Mouse (Mus musculus): ENCODE measurements around the gene Fam122b. TPM values are rescaled to one million over a fixed set of nuclear protein-coding genes. Genes with fewer than 3 reads are reported as not detected.
A peak's percentile ranks its signal among the peaks of the same experiment; 100 is the strongest.

The Fam122b gene
- polyA plus RNA-seq, 1 experiment from 2014 or later, result 5.2 TPM

DNA sequence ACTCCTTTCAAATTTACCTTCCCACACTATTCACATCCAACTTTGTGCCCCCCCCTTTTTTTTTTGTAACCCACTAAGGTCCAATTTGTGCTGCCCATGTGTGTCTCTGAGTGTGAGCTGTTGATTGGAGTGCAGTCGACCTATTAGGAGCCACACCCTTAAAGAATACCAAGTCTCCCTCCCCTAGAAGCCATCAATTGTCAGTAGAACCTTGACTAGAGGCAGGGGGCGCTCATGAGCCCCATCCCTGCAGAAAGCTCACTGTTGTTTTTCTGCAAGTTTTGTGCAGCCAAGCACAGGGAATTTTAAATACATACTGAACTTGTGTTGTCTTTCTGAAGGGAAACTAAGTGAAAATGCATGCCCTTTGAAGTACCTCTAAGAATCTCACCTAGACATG is 31.6 kb downstream of the Fam122b start:
- no peak overlapping the region for H3K4me2 ChIP-seq (ENCODE audit: low read length)
- no peaks in the 10 kb centered on the region for H3K9me3 ChIP-seq (replicated peaks; ENCODE audit: control insufficient read depth, low read length)
- no peaks in the 10 kb centered on the region for H3K4me1 ChIP-seq (ENCODE audit: control insufficient read depth, insufficient read depth, low read length)
- no peak overlapping the region for H3K27ac ChIP-seq (ENCODE audit: low read depth, low read length)
- no peaks in the 10 kb centered on the region for H3K27me3 ChIP-seq (replicated peaks; ENCODE audit: control insufficient read depth, insufficient read depth, low read length)
- no peak for DNase-seq (ENCODE audit: low spot score)
- 22% methylated on average over 2 of the region's 2 CpGs for WGBS
- H3K9ac ChIP-seq (ENCODE audit: low read length), result no peak overlapping the region
- H3K4me3 ChIP-seq (ENCODE audit: low read depth, low read length), result no peak overlapping the region
- ATAC-seq, result no peak
- no peaks in the 10 kb centered on the region for H3K36me3 ChIP-seq (ENCODE audit: control insufficient read depth, insufficient read depth, low read length)

DNA sequence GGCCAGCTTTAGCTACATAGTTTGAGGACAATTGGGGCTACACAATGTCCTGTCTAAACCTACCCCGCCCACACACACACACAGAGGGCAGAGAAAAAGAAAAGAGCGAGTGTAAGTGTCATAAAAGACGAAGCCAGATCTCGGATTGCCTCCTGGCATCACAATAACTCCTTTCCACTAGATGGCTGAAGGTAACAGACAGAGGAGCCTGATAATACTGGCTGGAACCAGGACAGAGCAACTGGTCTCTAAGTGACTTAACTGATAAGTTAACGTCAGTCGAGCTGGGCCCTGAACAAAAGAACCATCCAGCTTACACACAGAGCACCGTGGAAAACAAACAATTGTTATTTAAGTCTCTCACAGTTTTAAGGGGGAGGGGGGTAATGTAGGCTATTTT is 33.2 kb downstream of the Fam122b start:
- H3K36me3 ChIP-seq (ENCODE audit: control insufficient read depth, insufficient read depth, low read length), result no peaks in the 10 kb centered on the region
- H3K4me1 ChIP-seq (ENCODE audit: control insufficient read depth, insufficient read depth, low read length), result no peaks in the 10 kb centered on the region
- ATAC-seq (no peak), DNase-seq (ENCODE audit: low spot score) (no peak)
- no peak overlapping the region for H3K4me3 ChIP-seq (ENCODE audit: low read depth, low read length)
- no peak overlapping the region for H3K4me2 ChIP-seq (ENCODE audit: low read length)
- H3K27ac ChIP-seq (ENCODE audit: low read depth, low read length), result no peak overlapping the region
- 53% methylated on average over 7 of the region's 7 CpGs for WGBS
- no peaks in the 10 kb centered on the region for H3K9me3 ChIP-seq (replicated peaks; ENCODE audit: control insufficient read depth, low read length)
- no peaks in the 10 kb centered on the region for H3K27me3 ChIP-seq (replicated peaks; ENCODE audit: control insufficient read depth, insufficient read depth, low read length)
- no peak overlapping the region for H3K9ac ChIP-seq (ENCODE audit: low read length)

DNA sequence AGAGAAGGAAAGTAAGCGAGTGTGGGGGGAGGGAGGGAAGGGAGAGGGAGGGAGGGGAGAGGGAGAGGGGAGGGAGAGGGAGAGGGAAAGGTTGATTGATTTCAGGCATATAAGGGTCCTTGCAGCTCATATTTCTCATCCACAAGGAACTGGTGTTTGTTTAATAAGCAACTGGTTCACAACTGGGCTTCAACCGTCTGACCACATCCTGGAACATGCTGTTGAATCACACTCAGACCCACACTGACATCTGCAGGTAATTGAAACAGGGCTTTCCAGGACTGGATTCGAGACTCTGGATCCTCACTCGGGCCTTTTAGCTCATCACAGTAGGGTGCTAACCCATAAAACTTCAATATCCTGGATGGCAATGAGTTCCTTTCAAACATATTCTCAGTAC is 35.9 kb downstream of the Fam122b start:
- DNase-seq (ENCODE audit: low spot score) (no peak), ATAC-seq (no peak)
- H3K27me3 ChIP-seq (replicated peaks; ENCODE audit: control insufficient read depth, insufficient read depth, low read length), result no peaks in the 10 kb centered on the region
- WGBS, result 38% methylated on average over 4 of the region's 4 CpGs
- H3K9me3 ChIP-seq (replicated peaks; ENCODE audit: control insufficient read depth, low read length), result no peaks in the 10 kb centered on the region
- no peak overlapping the region for H3K4me3 ChIP-seq (ENCODE audit: low read depth, low read length)
- no peak overlapping the region for H3K4me2 ChIP-seq (ENCODE audit: low read length)
- no peaks in the 10 kb centered on the region for H3K36me3 ChIP-seq (ENCODE audit: control insufficient read depth, insufficient read depth, low read length)
- no peak overlapping the region for H3K27ac ChIP-seq (ENCODE audit: low read depth, low read length)
- H3K4me1 ChIP-seq (ENCODE audit: control insufficient read depth, insufficient read depth, low read length), result no peaks in the 10 kb centered on the region
- no peak overlapping the region for H3K9ac ChIP-seq (ENCODE audit: low read length)

DNA sequence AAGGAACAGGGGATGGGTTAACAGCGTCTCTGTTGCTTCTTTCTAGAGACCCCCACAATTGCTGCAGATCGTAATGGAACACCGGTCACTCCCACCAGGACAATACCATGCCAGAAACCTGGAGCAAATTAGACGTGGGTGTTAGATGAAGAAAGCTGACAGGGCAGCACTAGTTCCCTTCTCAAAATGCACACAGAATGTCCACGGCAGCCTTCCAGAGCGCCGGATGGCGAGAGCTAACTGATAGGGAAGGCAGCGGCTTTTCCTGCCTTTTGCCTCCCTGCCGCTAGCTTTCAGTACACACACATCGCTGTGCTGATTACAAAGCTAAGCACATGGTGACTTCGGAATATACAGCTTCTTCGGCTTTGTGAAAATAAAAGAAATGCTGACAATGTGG is 37.6 kb downstream of the Fam122b start:
- no peaks in the 10 kb centered on the region for H3K4me1 ChIP-seq (ENCODE audit: control insufficient read depth, insufficient read depth, low read length)
- ATAC-seq, result no peak
- peak overlapping the region; percentile 16; the same call in 1 of the 2 replicates for H3K4me3 ChIP-seq (ENCODE audit: low read depth, low read length)
- peak overlapping the region; percentile 45; the same call in 1 of the 2 replicates for H3K9ac ChIP-seq (ENCODE audit: low read length)
- H3K9me3 ChIP-seq (replicated peaks; ENCODE audit: control insufficient read depth, low read length), result no peaks in the 10 kb centered on the region
- H3K4me2 ChIP-seq (ENCODE audit: low read length), result peak overlapping the region; percentile 38; the same call in 1 of the 2 replicates
- no peaks in the 10 kb centered on the region for H3K27me3 ChIP-seq (replicated peaks; ENCODE audit: control insufficient read depth, insufficient read depth, low read length)
- WGBS, result 51% methylated on average over 13 of the region's 13 CpGs
- H3K36me3 ChIP-seq (ENCODE audit: control insufficient read depth, insufficient read depth, low read length), result no peaks in the 10 kb centered on the region
- H3K27ac ChIP-seq (ENCODE audit: low read depth, low read length), result no peak overlapping the region
- peak; percentile 46 for DNase-seq (ENCODE audit: low spot score)

- no peaks in the 10 kb centered on the region for H3K27me3 ChIP-seq (replicated peaks; ENCODE audit: control insufficient read depth, insufficient read depth, low read length)
- WGBS, result 66% methylated on average over 6 of the region's 6 CpGs
- DNase-seq (ENCODE audit: low spot score) (no peak), ATAC-seq (no peak)
- H3K36me3 ChIP-seq (ENCODE audit: control insufficient read depth, insufficient read depth, low read length), result no peaks in the 10 kb centered on the region
- H3K4me2 ChIP-seq (ENCODE audit: low read length), result no peak overlapping the region
- no peak overlapping the region for H3K4me3 ChIP-seq (ENCODE audit: low read depth, low read length)
- no peaks in the 10 kb centered on the region for H3K4me1 ChIP-seq (ENCODE audit: control insufficient read depth, insufficient read depth, low read length)
- no peak overlapping the region for H3K27ac ChIP-seq (ENCODE audit: low read depth, low read length)
- H3K9ac ChIP-seq (ENCODE audit: low read length), result no peak overlapping the region
- no peaks in the 10 kb centered on the region for H3K9me3 ChIP-seq (replicated peaks; ENCODE audit: control insufficient read depth, low read length)
Measured at GRCm38 (mm10) chrX:53224353-53224944, 45.2 kb downstream of the Fam122b start.

GRCm38 (mm10) chrX:53220855-53221254 is 48.8 kb downstream of the Fam122b start:
- H3K27ac ChIP-seq (ENCODE audit: low read depth, low read length), result no peak overlapping the region
- no peaks in the 10 kb centered on the region for H3K36me3 ChIP-seq (ENCODE audit: control insufficient read depth, insufficient read depth, low read length)
- H3K4me3 ChIP-seq (ENCODE audit: low read depth, low read length), result no peak overlapping the region
- DNase-seq (ENCODE audit: low spot score) (no peak), ATAC-seq (no peak)
- no peak overlapping the region for H3K4me2 ChIP-seq (ENCODE audit: low read length)
- no peaks in the 10 kb centered on the region for H3K4me1 ChIP-seq (ENCODE audit: control insufficient read depth, insufficient read depth, low read length)
- WGBS, result 67% methylated on average over 9 of the region's 9 CpGs
- no peaks in the 10 kb centered on the region for H3K27me3 ChIP-seq (replicated peaks; ENCODE audit: control insufficient read depth, insufficient read depth, low read length)
- H3K9me3 ChIP-seq (replicated peaks; ENCODE audit: control insufficient read depth, low read length), result no peaks in the 10 kb centered on the region
- H3K9ac ChIP-seq (ENCODE audit: low read length), result no peak overlapping the region

DNA sequence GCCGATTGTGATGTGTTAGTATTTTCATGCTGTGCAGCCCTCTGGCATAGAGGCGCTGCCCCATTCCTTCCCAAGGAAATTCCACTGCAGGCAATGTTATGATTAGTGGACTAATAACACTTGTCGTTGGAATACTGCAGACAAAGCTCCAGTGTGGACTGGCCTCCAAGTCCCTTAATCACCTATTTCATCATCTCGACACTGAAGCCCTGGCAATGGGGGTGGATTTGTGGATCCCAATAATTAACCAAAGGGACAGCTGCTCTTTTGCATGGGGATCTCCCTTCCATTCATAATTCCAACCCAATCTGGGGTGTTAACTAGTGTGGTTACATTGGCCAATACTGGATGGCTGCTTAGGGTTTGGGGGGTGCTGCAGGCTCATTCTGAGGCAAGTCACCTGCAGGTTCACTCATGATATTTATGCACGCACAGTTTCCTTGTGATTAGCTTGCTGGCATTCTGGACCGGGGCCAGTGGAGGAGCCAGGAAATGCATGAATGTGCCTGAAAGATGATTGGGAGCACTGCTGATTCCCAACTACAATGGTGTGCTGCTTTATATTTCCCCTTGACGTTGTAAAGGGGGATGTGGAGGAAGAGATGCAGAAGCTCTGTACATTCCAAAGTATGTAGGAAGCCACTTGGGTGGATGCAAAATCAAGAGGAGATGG is 54.9 kb downstream of the Fam122b start:
- Histone ChIP-seq H3K4me2 (ENCODE audit: low read length) (no peak overlapping the region), H3K4me3 (ENCODE audit: low read depth, low read length) (no peak overlapping the region), H3K27me3 (replicated peaks; ENCODE audit: control insufficient read depth, insufficient read depth, low read length) (no peaks in the 10 kb centered on the region), H3K9ac (ENCODE audit: low read length) (no peak overlapping the region), H3K36me3 (ENCODE audit: control insufficient read depth, insufficient read depth, low read length) (no peaks in the 10 kb centered on the region), H3K27ac (ENCODE audit: low read depth, low read length) (no peak overlapping the region), H3K4me1 (ENCODE audit: control insufficient read depth, insufficient read depth, low read length) (peaks cover 4% of the 10 kb centered on the region; the same call in 1 of the 2 replicates), H3K9me3 (replicated peaks; ENCODE audit: control insufficient read depth, low read length) (no peaks in the 10 kb centered on the region)
- DNase-seq (ENCODE audit: low spot score) (peak; percentile 52), ATAC-seq (peak; percentile 40)
- 46% methylated on average over 7 of the region's 7 CpGs for WGBS

DNA sequence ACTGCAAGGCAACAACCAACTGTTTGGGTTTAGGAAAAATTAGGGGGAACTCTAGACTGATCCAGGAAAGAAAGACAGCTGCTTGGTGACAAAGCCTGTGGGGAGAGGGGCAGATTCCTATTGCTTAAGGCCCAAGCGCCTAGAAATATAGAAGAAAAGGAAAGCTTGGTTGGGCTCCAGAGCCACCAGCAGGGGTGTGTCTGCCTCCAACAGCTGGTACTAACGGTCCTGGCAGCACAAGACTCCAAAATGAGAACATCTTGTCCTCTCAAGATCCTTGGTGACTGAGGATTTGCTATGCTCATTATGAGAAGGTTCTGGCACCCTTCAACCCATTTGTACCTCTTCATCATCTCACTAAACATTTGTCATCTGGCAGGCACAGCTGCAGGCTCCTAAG is 55.8 kb downstream of the Fam122b start:
- H3K9ac ChIP-seq (ENCODE audit: low read length), result no peak overlapping the region
- no peak overlapping the region for H3K4me2 ChIP-seq (ENCODE audit: low read length)
- no peaks in the 10 kb centered on the region for H3K27me3 ChIP-seq (replicated peaks; ENCODE audit: control insufficient read depth, insufficient read depth, low read length)
- 57% methylated on average over 2 of the region's 2 CpGs for WGBS
- no peak for ATAC-seq
- no peak overlapping the region for H3K27ac ChIP-seq (ENCODE audit: low read depth, low read length)
- no peaks in the 10 kb centered on the region for H3K9me3 ChIP-seq (replicated peaks; ENCODE audit: control insufficient read depth, low read length)
- H3K4me1 ChIP-seq (ENCODE audit: control insufficient read depth, insufficient read depth, low read length), result peaks cover 4% of the 10 kb centered on the region; the same call in 1 of the 2 replicates
- DNase-seq (ENCODE audit: low spot score), result no peak
- H3K36me3 ChIP-seq (ENCODE audit: control insufficient read depth, insufficient read depth, low read length), result no peaks in the 10 kb centered on the region
- H3K4me3 ChIP-seq (ENCODE audit: low read depth, low read length), result no peak overlapping the region

- Histone ChIP-seq H3K9ac (ENCODE audit: low read length) (no peak overlapping the region), H3K9me3 (replicated peaks; ENCODE audit: control insufficient read depth, low read length) (no peaks in the 10 kb centered on the region), H3K36me3 (ENCODE audit: control insufficient read depth, insufficient read depth, low read length) (no peaks in the 10 kb centered on the region), H3K4me1 (ENCODE audit: control insufficient read depth, insufficient read depth, low read length) (peaks cover 4% of the 10 kb centered on the region; the same call in 1 of the 2 replicates), H3K27ac (ENCODE audit: low read depth, low read length) (peak overlapping the region; percentile 65), H3K27me3 (replicated peaks; ENCODE audit: control insufficient read depth, insufficient read depth, low read length) (no peaks in the 10 kb centered on the region), H3K4me2 (ENCODE audit: low read length) (no peak overlapping the region), H3K4me3 (ENCODE audit: low read depth, low read length) (no peak overlapping the region)
- WGBS, result 51% methylated on average over 9 of the region's 9 CpGs
- DNase-seq (ENCODE audit: low spot score) (no peak), ATAC-seq (no peak)
Measured at GRCm38 (mm10) chrX:53212485-53212884, 57.1 kb downstream of the Fam122b start.

Measured in forebrain, embryonic 14.5 days (tissue).